Mouse (Mus musculus): ENCODE measurements around the gene Lrrn4. TPM values are rescaled to one million over a fixed set of nuclear protein-coding genes. Genes with fewer than 3 reads are reported as not detected.

Lrrn4 gene
- total RNA-seq, 2 experiments from 2014 or later = 0.56 to 0.98 TPM

DNA sequence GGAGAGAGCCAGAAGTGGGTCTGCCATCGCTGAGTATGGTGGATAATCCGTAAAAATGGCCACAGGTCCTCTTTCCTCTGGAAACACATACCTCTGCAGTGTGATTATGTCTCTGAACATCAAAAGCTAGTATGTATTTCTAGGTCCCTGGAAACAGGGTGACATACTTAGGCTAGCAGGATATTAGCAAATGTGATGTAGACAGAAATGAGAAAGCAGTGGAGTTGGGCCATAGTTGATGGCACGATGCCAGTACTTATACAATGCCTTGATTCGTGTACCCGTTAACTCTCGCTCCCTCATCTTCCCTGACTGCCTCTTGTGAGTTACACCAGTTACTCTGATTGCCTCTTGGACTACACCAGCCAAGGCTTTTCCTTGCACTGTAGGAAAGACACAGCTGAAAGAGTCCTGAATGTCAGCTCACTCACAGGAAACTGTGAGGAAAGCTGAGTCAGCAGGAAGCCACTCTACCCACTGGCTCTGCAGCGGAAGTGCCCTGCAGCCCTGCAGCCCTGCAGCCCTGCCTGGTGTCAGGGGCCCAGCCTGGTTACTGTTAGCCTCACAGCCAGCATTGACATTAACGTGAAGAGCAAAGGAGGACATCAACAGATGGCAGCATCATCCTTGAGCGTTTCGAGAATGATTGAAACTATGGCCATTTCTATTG is 6.9 kb downstream of the Lrrn4 start:
- no peak for DNase-seq (ENCODE audit: extremely low spot score in 1 of 2, low spot score in 1 of 2)

DNA sequence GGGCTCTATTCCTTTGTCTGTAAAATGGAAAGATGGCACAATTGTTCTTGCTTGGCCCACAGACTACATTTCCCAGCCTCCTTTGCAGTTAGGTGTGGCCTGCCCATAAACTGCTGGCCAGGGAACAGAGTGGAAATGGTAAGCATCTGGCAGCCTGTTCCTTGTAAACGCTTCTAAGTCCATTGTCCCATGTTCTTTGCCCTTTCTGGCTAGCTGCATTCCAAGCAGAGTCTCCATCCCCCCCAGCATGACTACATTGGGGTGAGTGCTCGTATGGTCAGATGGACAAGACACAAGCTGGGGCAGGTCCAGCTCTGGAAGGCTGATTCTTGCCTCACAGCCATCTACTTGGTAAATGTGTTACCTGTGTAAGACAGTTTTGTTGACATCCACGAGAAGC is 9.0 kb downstream of the Lrrn4 start:
- DNase-seq (ENCODE audit: extremely low spot score in 1 of 2, low spot score in 1 of 2) = no peak

DNA sequence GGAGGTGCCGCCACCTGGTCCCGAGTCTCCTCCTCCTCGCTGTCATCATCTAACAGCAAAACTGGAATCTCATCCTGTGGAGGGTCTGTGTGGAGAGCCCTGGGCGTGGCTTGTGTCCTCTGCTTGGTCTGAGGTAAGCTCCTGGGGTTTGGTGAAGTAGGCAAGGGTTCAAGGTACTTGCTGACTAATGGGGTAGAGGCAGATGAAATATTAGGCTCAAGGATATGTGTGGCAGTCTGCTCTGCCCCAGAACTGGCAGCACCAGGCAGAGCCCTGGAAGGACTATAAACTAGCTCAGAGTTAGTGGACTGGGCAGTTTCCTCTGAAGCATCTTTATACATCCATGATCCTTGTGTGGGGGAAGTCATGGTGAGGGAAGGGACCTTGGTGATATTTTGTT is 10.4 kb downstream of the Lrrn4 start:
- DNase-seq (ENCODE audit: extremely low spot score in 1 of 2, low spot score in 1 of 2) = no peak

DNA sequence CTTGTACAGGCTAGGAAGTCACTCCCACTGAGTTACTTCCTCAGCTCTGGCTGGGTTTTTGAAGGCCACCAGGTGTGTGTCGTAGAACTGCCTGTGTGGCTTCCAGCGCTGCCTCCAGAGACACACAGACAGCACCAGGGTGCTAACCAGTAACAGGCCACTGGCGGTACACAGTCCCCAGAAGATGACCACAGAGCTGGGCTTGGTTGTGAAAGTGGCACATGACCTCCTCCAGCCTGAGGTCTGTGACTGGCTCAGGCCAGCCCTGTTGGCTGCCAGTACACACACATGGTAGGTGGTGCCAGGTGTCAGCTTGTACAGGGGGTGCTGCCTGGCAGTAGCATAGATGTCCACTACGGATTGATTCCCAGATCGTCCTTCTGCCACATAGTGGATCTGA is 11.0 kb downstream of the Lrrn4 start:
- no peak for DNase-seq (ENCODE audit: extremely low spot score in 1 of 2, low spot score in 1 of 2)

DNA sequence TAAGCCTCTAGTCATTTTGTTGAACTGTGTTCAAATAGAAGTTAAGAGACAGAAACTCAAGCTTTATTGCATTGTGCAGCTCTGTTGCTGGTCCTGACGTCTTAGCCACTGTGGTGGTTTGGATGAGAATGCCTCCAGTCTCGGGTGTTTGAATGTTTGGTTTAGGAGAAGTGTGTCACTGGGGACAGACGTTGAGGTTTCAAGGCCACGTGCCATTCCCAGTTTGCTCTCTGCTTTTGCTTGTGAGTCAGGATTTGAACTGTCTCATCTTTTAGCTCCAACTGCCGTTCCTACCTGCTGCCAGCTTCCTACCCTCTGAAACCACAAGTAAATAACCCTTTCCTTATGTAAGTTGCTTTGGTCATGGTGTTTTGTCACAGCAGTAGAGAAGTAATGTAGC is 13.2 kb downstream of the Lrrn4 start:
- DNase-seq (ENCODE audit: extremely low spot score in 1 of 2, low spot score in 1 of 2) = no peak

DNA sequence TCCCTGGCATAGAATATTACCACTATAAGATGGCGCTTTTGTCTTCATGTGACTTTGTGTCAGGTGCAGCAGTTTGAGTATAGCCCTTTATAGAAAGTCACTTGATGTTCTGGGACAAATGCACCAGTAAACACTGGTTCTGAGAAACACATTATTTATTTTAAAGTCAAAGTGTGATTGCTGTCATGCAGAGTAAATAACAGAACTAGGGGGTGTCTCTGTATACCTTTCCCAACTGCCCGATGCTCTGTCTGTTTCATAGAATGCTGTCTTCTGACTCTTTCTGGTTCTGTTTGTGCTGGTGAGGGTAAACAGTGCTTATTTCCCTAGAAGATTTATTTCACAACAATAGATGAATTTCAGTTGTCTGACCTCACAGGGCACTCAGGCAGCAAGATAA is 17.4 kb downstream of the Lrrn4 start:
- DNase-seq (ENCODE audit: extremely low spot score in 1 of 2, low spot score in 1 of 2) = no peak

DNA sequence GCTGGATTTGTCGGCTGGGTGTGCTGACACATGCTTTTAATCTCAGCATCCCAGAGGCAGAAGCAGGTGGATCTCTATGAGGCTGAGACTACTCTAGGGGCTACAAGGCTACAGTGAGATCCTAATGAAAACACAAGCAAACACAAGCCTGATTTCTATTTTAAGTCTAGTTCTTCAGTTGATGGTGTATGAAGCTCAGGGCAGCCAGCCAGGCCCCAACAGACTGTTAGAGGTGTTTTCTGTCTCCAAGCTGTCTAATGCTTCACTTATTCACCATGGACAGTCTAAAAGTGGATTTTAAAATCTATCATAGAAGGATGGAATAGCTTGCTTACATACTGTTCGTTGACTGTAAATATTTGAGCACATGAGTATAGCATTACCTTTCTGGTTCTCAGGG is 19.2 kb downstream of the Lrrn4 start:
- DNase-seq (ENCODE audit: extremely low spot score in 1 of 2, low spot score in 1 of 2) = no peak

DNA sequence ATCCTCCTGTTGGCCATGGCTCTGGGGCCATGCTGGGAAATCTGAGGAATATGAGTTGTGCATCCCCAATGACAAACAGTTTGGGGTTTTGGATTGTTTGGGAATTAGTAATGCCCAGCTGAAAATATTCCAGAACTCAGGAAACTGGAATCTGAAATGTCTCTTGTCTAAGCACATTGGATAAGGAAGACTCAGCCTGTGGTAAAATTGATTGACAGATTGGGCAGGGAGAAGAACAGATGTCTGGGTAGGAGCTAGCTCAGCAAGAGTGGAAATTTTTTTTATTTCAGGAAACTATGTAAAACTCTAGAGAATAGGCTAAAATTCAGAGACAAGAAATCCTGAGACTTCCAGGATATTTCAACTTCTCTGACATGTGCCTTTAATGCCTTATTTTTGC is 20.3 kb downstream of the Lrrn4 start:
- DNase-seq (ENCODE audit: extremely low spot score in 1 of 2, low spot score in 1 of 2) = no peak

DNA sequence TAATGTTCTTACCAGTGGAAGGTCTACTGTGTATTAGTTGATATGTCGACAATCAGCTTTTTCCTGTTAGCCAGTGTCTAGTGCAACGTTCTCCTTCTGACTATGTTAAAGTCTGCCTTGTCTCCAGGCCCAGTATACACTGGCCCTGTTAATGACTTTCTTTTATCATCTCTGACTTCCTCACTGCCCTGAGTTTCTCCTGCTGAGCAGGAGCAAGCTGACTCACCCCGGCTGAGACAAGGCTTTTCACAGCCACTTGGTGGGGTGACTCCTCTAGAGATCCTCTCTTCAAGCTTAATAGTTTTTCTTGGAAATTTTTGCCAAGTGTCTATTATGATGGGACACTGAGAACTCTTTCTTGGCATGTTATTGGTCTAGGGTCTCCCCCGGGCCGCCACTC is 24.4 kb downstream of the Lrrn4 start:
- DNase-seq (ENCODE audit: extremely low spot score in 1 of 2, low spot score in 1 of 2) = no peak

DNA sequence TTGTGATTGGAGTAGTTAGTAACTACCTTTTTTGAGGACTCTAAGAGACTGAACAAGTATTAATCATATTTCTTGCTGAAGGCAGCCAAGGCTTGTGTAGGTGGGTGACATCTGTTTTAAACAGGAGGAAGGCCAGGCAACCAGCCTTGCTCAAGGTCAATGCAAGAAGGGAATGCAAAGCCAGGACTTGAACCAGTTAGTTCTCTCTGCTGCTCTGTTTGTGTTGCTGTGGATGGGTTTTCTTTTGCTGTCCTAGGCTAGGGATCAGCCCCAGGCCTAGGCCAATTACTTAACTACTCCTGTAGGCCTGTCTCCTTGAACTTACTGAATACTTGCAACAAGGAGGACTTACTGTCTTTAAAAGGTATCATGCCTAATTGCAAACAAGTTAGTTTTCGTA is 27.6 kb downstream of the Lrrn4 start:
- no peak for DNase-seq (ENCODE audit: extremely low spot score in 1 of 2, low spot score in 1 of 2)

DNA sequence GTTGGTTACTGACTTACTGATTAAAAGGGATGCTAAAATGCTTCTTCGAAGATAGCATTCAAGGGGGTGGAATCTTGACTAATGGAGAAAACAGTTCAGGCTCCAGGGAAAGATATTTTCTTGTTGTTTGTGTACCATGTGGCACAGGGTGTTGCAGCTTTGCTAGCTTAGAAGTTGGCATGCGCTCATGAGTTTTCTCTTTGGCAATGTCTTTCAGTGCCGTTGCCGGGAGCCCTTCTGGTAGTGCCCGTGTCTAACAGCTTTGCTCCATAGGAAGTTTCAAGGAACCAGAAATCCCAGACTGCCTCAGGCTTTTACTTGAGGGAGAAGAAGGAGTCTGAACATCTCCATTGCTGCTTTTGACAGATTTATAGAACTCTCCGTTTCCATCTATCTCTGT is 31.6 kb downstream of the Lrrn4 start:
- peak in 1 of 2 experiments; percentile 10 for DNase-seq (ENCODE audit: extremely low spot score in 1 of 2, low spot score in 1 of 2)

DNA sequence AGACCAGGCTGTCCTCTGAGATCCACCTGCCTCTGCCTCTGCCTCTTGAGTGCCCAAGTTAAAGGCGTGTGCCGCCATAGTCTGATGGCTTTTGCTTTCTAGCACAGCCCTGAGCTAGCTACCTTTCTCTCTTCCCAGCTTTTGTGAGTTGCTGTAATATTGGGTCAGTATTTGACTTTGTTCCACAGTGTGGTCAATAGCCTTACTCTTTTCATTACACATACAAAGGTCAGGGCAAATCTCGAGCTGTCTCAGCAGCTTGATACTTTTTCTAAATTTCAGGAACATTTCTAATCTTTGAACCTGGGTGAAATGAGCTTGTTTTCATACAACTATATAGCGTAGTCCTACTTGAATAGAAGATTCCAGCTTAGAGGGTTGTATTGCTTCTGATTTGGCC is 32.3 kb downstream of the Lrrn4 start:
- no peak for DNase-seq (ENCODE audit: extremely low spot score in 1 of 2, low spot score in 1 of 2)

DNA sequence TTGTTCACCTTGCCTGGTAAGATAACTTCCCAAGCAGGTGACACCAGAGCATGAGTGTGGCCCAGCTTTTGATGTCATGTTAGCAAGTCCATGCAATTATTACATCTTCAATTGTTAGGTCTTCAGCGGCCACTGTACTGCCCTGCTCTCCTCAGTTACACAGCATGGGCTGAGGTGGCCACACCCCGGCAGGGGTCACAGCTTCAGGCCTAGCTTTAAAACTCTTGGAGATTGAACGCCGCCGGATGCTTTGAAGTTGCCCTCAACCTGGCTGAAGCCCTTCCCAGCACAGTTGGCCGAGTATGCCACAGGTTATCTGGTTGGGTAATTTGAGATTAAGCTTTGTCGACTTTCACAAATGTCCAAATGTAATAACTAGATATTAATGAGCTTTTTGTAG is 33.1 kb downstream of the Lrrn4 start:
- no peak for DNase-seq (ENCODE audit: extremely low spot score in 1 of 2, low spot score in 1 of 2)

DNA sequence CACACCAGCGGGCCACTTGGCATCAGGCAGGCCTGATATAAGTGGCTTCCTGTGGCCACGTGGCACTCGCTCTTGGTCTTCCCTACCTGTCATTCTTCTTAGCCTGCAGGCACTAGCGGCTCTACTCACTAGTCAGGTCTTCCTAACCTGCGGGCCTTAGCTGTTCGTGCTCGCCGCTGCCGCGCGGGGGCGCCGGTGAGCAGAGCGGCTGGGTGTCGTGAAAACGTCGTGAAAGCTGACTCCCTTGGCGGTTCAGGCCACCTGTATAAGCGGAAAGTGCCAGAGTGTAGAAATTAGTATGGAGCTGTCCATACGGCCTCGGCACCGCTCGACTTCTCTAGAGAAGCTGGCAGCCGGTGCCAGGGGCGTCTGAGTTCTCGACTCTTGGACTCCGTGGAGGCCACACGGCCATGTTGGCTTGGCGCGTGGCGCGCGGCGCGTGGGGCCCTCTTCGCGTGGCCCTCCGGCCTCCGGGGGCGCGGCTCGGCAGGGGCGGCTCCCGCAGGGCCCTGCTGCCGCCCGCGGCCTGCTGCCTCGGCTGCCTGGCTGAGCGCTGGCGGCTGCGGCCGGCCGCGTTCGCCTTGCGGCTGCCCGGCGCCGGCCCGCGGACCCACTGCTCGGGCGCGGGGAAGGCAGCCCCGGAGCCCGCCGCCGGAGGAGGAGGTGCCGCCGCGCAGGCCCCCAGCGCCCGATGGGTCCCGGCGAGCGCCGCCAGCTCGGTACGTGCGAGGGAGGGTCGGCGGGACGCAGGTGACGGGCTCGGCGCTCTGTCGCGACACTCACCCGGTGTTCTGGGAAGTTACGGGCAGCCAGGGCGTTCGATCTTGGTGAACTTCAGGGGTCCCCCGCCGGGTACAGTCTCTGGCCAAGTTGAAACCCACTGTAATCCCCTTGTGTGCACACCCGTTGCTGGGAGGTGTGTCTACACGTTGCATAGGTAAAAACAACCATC is 34.0 kb downstream of the Lrrn4 start, which contains the start of gene Crls1:
Crls1 (plus strand) TSS at position 260 of the 952 bp plus-strand sequence.
- DNase-seq (ENCODE audit: extremely low spot score in 1 of 2, low spot score in 1 of 2) = peak; percentile 99 to 100

DNA sequence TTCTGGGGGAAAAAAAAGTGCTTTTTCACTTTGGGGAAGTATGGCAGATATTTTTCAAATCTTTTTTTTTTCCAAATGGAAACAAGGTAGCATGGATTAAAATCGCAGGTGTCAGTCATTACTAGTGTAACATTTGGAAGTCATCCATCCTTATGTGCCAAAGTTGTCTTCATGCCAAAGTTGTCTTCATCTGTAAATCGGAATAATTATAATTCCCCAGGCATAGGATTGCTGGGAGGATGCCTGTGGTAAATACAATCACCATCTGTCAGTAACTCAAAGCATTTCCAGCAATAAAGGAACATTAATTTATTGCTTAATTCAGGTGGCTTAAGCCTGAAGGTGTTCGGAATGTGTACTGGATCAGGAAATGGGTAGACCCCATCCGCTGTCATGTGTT is 39.6 kb downstream of the Lrrn4 start:
- DNase-seq (ENCODE audit: extremely low spot score in 1 of 2, low spot score in 1 of 2) = no peak

Other genes starting within 250 kb of the Lrrn4 start
- gene Shld1, start 194.0 kb downstream of the Lrrn4 start, total RNA-seq (2021) = 10 to 100 TPM; 10.8 to 10.9 TPM
- 100 to 1,000 TPM; 293 to 355 TPM for gene Chgb, start 99.6 kb downstream of the Lrrn4 start, total RNA-seq (2021)
- gene Trmt6, start 64.8 kb downstream of the Lrrn4 start, total RNA-seq (2021) = 10 to 100 TPM; 25.9 to 34.3 TPM
- 1 to 10 TPM; 3.4 to 4.0 TPM for gene Mcm8, start 64.8 kb downstream of the Lrrn4 start, total RNA-seq (2021)
- gene Crls1, start 34.2 kb downstream of the Lrrn4 start, total RNA-seq (2021) = 10 to 100 TPM; 42.1 to 42.9 TPM
- gene Fermt1, start 65.0 kb upstream of the Lrrn4 start, total RNA-seq (2021) = under 1 TPM; 0.22 to 0.49 TPM

Measured in layer of hippocampus, postnatal 25 days (tissue).